Mouse (Mus musculus) layer of hippocampus, adult 2 months (tissue): ENCODE measurements around the gene Flywch1. TPM values are rescaled to one million over a fixed set of nuclear protein-coding genes. Genes with fewer than 3 reads are reported as not detected.

ENCODE experiments used
- DNase-seq, 2 experiments: peaks; one replicate each; pipeline ENCODE4 v3.0.0; 2022; ENCODE audit warnings: low spot score in 2 of 2
- H3K27ac ChIP-seq: fragments of 200-600 bp; 2 replicates; pipeline ENCODE4 v1.8.1; 2022
- H3K4me3 ChIP-seq: fragments of 200-600 bp; 2 replicates; pipeline ENCODE4 v1.8.1; 2022; ENCODE audit warnings: mild to moderate bottlenecking
- CTCF ChIP-seq: fragments of 200-600 bp; conservative IDR thresholded peaks from 2 replicates; pipeline ENCODE4 v1.8.1; 2022; ENCODE audit warnings: antibody characterized with exemption, mild to moderate bottlenecking, moderate library complexity
- total RNA-seq, 2 experiments: library from RNA; stranded (reverse); gene quantifications; 2 replicates each; pipeline ENCODE4 v1.2.3; 2021

Gene Flywch1
- total RNA-seq, 2 experiments from 2014 or later: 310 to 345 TPM

- Histone ChIP-seq H3K4me3 (no peak overlapping the region), H3K27ac (no peak overlapping the region)
- no peak for TF ChIP-seq CTCF
- DNase-seq: no peak
Measured at GRCm38 (mm10) chr17:23797316-23797715, 25.9 kb upstream of the Flywch1 start.

- no peak for DNase-seq
- Histone ChIP-seq H3K4me3 (no peak overlapping the region), H3K27ac (no peak overlapping the region)
- TF ChIP-seq CTCF: no peak
Measured at GRCm38 (mm10) chr17:23795323-23795722, 23.9 kb upstream of the Flywch1 start.

GRCm38 (mm10) chr17:23791079-23791357 is 19.6 kb upstream of the Flywch1 start:
- TF ChIP-seq CTCF: no peak
- Histone ChIP-seq H3K4me3 (peak overlapping the region; percentile 67), H3K27ac (peak overlapping the region; percentile 96)
- no peak for DNase-seq

GRCm38 (mm10) chr17:23790269-23791078 is 19.1 kb upstream of the Flywch1 start, which contains the start of gene Srrm2:
Gene Srrm2 (plus strand): TSS chr17:23790532.
- no peak for TF ChIP-seq CTCF
- Histone ChIP-seq H3K4me3 (peak within 1 kb of the TSS; percentile 67), H3K27ac (peak within 1 kb of the TSS; percentile 96)
- peak; percentile 31 to 46 for DNase-seq

- Histone ChIP-seq H3K27ac (peak overlapping the region; percentile 96), H3K4me3 (peak overlapping the region; percentile 67)
- no peak for TF ChIP-seq CTCF
- no peak for DNase-seq
Measured at GRCm38 (mm10) chr17:23789749-23790268, 18.4 kb upstream of the Flywch1 start.

- DNase-seq: no peak
- TF ChIP-seq CTCF: no peak
- H3K4me3 ChIP-seq: no peak overlapping the region
- no peak overlapping the region for H3K27ac ChIP-seq
Measured at GRCm38 (mm10) chr17:23788973-23789372, 17.6 kb upstream of the Flywch1 start.

GRCm38 (mm10) chr17:23786510-23786931 is 15.1 kb upstream of the Flywch1 start:
- TF ChIP-seq CTCF: no peak
- peak overlapping the region; percentile 72 for H3K4me3 ChIP-seq
- H3K27ac ChIP-seq: peak overlapping the region; percentile 93
- DNase-seq: peak; percentile 35 to 37

GRCm38 (mm10) chr17:23785561-23786471 is 14.4 kb upstream of the Flywch1 start, which contains the start of gene Flywch2:
Gene Flywch2 (minus strand): TSS chr17:23786081.
- DNase-seq: peak; percentile 91 to 95
- TF ChIP-seq CTCF: peak; percentile 60
- Histone ChIP-seq H3K4me3 (peak within 1 kb of the TSS; percentile 72), H3K27ac (peak within 1 kb of the TSS; percentile 93)

- no peak for TF ChIP-seq CTCF
- Histone ChIP-seq H3K4me3 (no peak overlapping the region), H3K27ac (no peak overlapping the region)
- DNase-seq: no peak
Measured at GRCm38 (mm10) chr17:23783352-23783751, 11.9 kb upstream of the Flywch1 start.

GRCm38 (mm10) chr17:23778447-23778846 is 7.0 kb upstream of the Flywch1 start:
- TF ChIP-seq CTCF: no peak
- Histone ChIP-seq H3K4me3 (no peak overlapping the region), H3K27ac (no peak overlapping the region)
- no peak for DNase-seq

GRCm38 (mm10) chr17:23777141-23777540 is 5.7 kb upstream of the Flywch1 start:
- no peak for TF ChIP-seq CTCF
- Histone ChIP-seq H3K4me3 (no peak overlapping the region), H3K27ac (no peak overlapping the region)
- no peak for DNase-seq

GRCm38 (mm10) chr17:23776216-23776615 is 4.8 kb upstream of the Flywch1 start:
- no peak for TF ChIP-seq CTCF
- Histone ChIP-seq H3K27ac (no peak overlapping the region), H3K4me3 (no peak overlapping the region)
- DNase-seq: no peak

GRCm38 (mm10) chr17:23774090-23774489 is 2.7 kb upstream of the Flywch1 start:
- H3K4me3 ChIP-seq: no peak overlapping the region
- peak; percentile 61 to 73 for DNase-seq

More at GRCm38 (mm10) chr17:23774090-23774489, 2.7 kb upstream of the Flywch1 start:
- peak; percentile 88 for TF ChIP-seq CTCF
- no peak overlapping the region for H3K27ac ChIP-seq
